Mouse (Mus musculus): ENCODE results near the gene Ap3d1.

Ap3d1 gene

GRCm38 (mm10) chr10:80680260-80680696 lies 61.8 kb downstream of the Ap3d1 start:
- DNase-seq: no peak

DNA sequence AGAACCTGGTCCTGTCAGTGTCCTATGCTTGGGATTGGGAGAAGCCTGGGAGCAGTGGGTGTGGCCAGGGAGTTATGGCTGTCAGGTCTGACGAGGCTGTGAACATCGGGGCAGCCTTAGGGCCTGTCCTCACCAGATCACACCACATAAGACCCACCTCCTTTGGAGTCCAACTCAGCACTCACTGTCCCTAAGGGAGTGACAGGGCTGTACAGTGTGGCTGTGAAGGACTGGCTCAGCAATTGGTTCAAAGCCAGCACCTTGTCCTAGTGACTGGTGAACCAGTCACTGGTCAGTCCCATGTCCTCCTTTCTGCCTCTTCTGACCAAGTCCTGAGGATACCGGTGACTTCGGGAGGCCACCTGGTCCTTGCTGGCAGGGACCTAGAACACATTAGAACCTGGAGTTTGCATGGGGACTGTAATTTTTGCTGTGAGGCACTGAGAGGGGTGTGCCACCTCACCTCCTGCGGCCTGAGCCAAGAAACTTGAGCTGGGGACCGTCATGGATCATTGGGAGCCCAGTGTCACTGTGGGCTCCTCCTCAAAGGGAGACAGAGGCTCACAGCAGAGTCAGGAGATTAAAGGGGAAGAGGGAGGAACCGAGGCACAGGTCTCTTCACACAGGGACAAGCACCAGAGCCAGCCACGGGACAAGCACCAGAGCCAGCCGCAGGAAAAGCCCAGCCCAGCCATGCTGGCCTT lies 62.4 kb downstream of the Ap3d1 start:
- no peak for DNase-seq

GRCm38 (mm10) chr10:80678601-80679377 lies 63.3 kb downstream of the Ap3d1 start:
- peak in 1 of 2 experiments; percentile 72 for DNase-seq

DNA sequence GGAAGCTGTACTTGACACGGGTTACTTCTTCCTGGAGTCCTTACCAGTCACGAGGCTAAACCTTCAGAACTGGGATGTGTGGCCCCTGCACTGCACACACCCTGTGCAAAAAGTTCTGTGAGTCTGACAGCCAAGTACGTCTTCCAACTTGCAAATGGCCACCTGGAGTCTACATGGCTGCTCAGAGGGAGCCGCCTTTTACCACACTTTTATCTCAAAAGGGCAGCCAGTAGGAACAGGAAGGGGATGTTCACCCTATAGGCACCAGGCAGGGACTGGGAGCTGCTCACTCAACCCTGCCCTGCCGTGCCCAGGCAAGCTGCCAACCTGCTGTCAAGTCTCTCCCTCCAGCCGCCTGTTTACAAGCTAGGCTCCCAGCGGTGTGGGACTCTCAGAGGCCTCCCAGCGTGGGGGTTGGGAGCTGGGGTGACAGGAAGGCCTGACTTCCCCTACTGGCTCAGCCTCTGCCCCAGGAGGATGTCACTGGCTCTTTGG lies 64.1 kb downstream of the Ap3d1 start, which contains the start of gene Mknk2:
TSS of gene Mknk2 (minus strand) at position 171 of the 495 bp plus-strand sequence.
- peak; percentile 97 to 98 for DNase-seq

DNA sequence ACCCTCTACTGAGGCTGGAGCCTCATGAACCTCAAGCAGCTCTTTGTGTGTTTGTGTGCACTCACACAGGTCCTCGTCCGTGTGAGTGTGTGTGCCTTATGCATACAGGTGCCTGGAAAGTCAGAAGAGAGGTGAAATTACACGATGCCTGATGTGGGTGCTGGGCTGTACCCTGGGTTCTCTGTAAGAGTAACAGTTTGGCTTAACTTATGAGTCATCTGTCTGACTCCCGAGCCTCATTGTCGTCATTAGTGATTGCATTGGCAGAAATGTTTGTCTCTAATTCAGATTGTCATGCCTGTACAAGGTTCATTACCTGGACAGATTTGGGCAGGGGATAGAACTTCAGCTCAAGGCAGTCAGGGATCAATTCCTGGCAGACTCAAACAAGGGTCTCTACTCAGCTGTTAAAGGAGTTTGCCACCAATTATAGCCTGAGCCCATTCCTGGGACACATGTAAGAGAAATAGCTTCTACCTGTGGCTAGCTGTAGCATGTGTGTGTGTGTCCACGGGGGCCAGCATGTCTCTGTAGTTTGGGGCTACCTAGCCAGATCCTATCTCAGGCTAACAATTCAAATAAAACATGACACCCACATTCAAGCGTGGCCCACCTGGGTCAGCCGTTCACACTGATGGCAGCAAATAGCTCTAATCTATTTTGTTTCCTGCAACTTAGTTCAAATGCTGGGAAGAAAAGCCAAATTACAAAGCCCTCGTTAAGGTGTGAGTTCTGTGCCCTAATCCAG lies 64.8 kb downstream of the Ap3d1 start:
- DNase-seq: peak in 1 of 2 experiments; percentile 63

GRCm38 (mm10) chr10:80676198-80676928 lies 65.7 kb downstream of the Ap3d1 start:
- DNase-seq: peak; percentile 99 to 100

DNA sequence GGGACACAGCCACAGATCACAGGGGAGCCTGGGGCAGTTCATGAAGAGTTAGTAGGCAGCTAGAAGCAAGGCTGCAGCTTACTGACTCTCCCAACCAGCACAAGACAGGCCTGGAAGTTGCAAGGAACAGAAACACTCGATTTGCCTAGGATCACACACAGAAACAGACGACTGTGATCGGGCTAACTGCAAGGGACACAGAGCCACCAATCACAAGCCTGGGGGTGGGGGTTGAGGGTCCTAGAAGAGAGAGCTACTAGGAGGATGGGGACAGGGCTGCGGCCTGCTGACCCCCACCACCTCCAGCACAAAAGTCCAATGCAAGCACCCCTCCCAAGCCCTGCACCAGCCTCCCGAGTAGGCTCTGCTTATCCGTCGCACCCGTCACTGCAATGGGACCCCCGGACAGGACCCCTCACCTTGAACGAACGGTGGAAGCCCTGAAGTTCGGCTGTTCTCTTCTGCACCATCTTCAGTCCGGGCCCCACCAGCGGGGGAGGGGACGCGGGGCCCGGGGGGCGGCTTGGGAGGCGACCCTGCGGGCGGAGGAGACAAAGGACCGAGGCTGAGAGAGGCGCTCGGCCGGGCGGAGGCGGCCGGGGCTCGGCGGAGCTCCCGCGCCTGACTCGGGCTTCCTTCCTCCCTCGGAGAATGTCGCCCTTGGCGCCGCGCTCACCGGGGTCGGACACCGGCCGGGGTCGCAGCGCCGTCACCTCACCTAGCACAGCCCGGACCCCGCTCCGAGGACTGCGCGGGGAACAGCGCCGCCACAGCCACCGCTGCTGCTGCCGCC lies 66.5 kb downstream of the Ap3d1 start:
- no peak for DNase-seq

GRCm38 (mm10) chr10:80674851-80675404 lies 67.1 kb downstream of the Ap3d1 start:
- no peak for DNase-seq

DNA sequence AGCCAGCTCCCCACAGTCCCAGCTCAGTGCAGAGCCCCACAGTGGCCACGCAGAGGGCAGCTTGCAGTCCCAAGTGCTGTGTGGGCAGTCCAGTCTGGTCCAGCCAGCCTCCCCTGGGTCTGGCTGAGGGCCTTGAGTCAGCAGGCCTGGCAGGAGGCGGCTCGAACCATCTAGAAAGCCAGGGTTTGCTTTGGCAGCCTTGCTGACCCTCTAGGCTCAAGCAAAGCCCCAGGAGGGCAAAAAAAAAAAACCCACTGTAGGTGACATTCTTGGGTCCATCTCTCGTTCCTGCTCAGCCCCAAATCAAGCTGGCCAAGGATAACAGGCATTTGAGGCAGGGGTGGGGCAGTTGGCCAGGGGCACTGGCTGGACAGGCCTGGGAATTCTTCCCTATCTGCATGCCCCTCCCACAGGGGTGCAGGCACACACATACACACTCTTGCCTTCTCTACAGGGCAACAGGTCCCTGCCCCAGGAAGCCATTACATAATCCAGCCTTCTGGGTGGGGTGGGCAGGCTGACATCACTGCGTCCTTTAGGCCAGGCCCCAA lies 67.8 kb downstream of the Ap3d1 start:
- DNase-seq: peak; percentile 83 to 88

DNA sequence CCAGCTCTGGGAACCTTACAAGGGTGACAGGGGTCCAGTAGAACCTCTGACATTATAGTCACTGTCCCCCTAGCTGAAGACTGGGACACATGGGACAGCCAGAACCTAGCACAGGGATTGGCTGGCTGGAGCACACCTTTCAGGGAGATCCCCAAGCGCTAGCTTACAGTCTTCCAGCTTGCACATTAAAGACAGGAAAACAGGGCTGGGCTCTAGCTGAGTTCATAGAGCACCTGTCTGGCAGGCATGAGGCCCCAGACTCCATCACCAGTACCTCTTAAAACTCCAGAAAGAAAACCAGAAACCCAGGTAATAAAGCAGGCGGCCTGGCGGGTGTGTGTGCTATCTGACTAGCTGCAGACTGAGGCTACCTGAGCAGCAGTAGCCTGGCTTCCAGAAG lies 68.4 kb downstream of the Ap3d1 start:
- DNase-seq: no peak

- no peak for DNase-seq
These were observed 70.0 kb downstream of the Ap3d1 start for GRCm38 (mm10) chr10:80671936-80672690.

DNA sequence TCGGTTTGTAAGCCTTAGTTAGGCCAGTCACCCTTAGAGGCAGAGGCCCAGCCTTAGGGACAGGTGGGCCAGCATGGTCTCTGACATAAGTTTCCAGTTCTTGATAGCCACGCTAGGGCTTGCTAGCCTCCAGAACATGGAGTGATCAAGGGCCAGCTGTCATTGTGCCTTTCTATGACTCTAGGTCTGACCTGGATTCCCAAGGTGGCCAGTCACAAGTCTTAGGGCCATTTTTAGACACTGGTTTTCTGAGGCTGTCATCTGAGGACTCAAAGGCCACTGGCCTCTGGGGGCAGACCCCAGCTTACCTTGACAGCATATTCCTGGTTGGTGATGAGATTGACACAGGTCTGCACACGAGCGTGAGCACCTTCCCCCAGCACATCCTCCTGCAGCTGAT lies 70.8 kb downstream of the Ap3d1 start:
- no peak for DNase-seq

DNA sequence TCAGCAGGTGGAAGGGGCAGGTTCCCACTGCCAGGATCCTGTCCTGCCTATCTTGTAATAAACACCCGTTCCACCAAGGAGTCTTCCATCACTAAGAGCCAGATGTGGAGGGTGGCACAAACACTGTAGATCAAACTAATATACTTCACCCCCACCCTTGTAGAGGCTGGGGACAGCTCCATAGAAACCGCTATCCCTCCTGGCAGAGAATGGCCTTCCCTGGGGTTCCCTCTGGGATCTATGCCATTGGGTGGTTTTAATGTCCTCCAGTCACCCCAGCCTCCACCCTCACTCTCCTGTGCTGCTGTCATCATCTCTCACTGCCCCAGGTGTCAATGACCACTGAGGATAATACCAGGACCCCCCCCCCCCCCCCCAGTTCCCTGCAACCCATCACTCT lies 71.5 kb downstream of the Ap3d1 start:
- DNase-seq: no peak

DNA sequence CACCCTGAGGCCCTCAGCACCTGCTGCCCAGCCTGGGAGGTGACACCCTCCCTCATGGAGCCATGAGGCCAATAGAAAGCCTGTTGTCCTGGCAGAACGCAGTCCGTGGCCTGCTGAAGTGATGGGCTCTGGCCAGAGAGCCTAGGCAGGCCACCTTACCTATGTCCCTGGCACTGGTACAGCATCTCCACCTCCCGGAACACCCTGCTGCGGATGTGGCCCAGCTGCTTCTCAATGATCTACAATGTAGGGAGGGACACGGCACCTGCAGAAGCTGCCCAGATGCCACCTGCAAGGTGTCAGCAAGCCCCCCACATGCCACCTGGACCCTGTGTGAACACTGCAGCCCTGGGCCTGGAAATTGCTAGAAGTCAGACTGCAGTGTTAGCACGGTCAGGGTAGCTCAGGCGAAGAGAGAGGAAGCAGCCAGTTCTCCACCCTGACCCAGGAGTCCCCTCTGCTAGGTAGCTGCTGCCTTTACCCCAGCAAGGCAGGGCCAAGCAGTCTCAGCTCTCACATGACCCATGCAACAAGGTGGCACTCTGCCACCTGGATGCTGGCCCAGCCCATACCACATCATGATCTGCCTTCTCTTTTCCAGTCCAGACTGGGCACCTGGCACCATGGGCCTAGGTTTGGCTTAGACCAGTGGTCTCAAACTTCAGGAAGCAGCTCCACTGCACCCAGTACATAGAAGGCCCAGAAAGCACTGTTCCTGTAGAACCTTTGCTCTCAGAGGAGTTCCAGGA lies 72.2 kb downstream of the Ap3d1 start:
- DNase-seq: peak; percentile 88 to 90

GRCm38 (mm10) chr10:80669018-80669417 lies 73.0 kb downstream of the Ap3d1 start:
- DNase-seq: no peak

DNA sequence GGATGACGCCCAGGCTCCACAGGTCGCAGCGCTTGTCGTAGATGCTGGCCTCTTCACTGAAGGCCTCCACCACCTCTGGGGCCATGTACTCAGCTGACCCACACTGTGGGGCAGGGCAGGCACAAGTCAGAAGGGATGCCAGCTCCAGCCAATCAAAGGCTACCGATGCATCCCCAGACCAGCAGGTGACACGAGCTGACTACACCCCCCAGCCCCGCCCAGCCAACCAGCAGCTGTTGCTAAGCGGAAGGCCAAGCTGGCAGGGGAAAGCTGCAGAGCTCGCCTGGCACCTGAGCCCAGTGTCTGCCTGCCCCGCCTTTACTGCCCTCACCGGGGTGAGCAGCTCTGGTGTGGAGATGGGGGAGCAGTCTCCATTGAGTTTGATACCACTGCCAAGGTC lies 73.5 kb downstream of the Ap3d1 start:
- DNase-seq: peak; percentile 81 to 85

- no peak for DNase-seq
These were observed 75.1 kb downstream of the Ap3d1 start for GRCm38 (mm10) chr10:80666837-80667412.

DNA sequence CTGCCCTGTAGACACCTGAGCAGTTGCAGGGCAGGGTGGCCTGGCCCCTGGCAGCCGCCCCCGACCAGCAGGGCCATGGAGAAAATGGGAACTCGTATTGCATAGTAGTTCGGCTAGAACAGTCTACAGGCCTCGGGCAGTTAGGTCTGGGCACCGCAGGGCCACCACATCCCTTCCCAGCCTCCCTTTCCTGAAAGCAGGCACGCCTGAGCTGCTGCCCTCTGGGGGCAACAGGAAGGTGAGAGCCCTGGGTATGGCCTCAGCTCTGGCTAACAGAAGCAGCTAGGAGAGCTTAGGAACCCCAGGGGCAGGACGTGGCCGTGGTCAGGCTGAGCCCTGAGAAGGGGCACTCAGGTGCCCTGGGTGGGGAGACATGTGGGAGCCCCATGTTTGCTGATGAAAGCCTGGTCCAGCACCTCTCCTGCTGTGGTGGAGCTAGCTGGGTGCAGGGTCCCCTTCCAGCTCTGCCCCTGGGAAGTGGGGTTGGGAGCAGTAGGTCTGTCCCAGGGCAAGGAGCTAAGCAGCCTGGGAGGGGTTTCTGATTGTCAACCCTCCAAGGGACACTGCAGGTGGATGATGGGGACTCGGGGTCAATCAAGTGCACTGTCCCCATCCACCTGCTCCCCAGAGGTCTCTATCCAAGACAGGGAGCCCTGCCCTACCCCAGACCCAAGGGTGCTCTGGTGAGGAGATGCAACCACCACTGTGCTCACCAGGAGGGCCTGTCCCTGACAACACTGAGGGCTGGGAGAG lies 75.9 kb downstream of the Ap3d1 start:
- DNase-seq: peak; percentile 33 to 41

Data from lung, adult 18-20 months (tissue).